In genomic region chr11:72861236-72861635, GRCm38 (mm10) we compare ENCODE assay signal across 29 mouse cellular contexts.
A peak's percentile ranks its signal among the peaks of the same experiment; 100 is the strongest.
DNase-seq lines count a peak whose midpoint lies in the region; ATAC-seq and TF ChIP-seq lines count a peak whose summit lies in the region.
"Had no signal": no experiment of that assay in that cellular context is flagged by ENCODE, and none has a peak within 500 bp of the region (broad histone marks: within the 10 kb centered on the region; RNA-seq: fewer than 3 reads in every experiment).

No protein-coding gene starts in this region.

- TF ChIP-seq CTCF in layer of hippocampus, adult 2 months (conservative IDR thresholded peaks at IDR 0.05), result no peak

- H3K4me3 ChIP-seq in layer of hippocampus, adult 2 months, result no peak overlapping the region
- H3K4me3 ChIP-seq: embryonic facial prominence, embryonic 12.5 days; embryonic facial prominence, embryonic 15.5 days; gastrocnemius, adult 2 months; heart, embryonic 12.5 days; heart, embryonic 15.5 days had no signal

- peak; percentile 97 for ATAC-seq in frontal cortex, adult (ENCODE audit: low TSS enrichment)
- ATAC-seq: activated CD4-positive, CD25-positive, alpha-beta regulatory T cell, adult 4 months; forebrain, embryonic 14.5 days; forebrain, postnatal 0 days; hindbrain, postnatal 0 days; inflammation-experienced regulatory T-cells, adult 6 months had no signal

- H3K27ac ChIP-seq in layer of hippocampus, adult 2 months, result no peak overlapping the region; the same call in 1 of the 2 replicates
- H3K27ac ChIP-seq: embryonic facial prominence, embryonic 12.5 days; embryonic facial prominence, embryonic 15.5 days; gastrocnemius, adult 2 months; heart, embryonic 15.5 days; hindbrain, embryonic 14.5 days; hindbrain, postnatal 0 days had no signal

- no peak for DNase-seq in frontal cortex, postnatal 10 days (ENCODE audit: low spot score in 2 of 2)
- peak; percentile 15 for DNase-seq in heart, adult 11 months
- no peak for DNase-seq in heart, postnatal 25 days (ENCODE audit: low spot score)
- DNase-seq in layer of hippocampus, adult 2 months (ENCODE audit: low spot score in 2 of 2), result peak; percentile 16 to 21
- no peak for DNase-seq in layer of hippocampus, adult 9-10 months (ENCODE audit: low spot score)
- DNase-seq in right cerebral cortex, adult 18-20 months, result peak; percentile 55
- DNase-seq in right cerebral cortex, postnatal 25 days, result no peak
- DNase-seq: adrenal gland, postnatal 10 days; adrenal gland, postnatal 36 days; cerebellum, adult 11 months; cerebellum, adult 2 months; cerebellum, adult 9-11 months; cerebellum, postnatal 25 days; forebrain, postnatal 0 days; gastrocnemius, adult 2 months; gastrocnemius, postnatal 14 days; heart, adult 18-20 months; heart, postnatal 10 days; heart, postnatal 4 days had no signal

- intact Hi-C loops in heart, postnatal 25 days (cut with DNase I), result no loop called here

Comparison
In these comparisons a context has a peak if more than half of its experiments do, and no peak if none do; other contexts are left out.
1. DNase-seq: peak in heart, adult 11 months (single experiment), layer of hippocampus, adult 2 months (2 of 2) and right cerebral cortex, adult 18-20 months (single experiment); none in frontal cortex, postnatal 10 days (0 of 2), heart, postnatal 25 days (single experiment), layer of hippocampus, adult 9-10 months (single experiment) and right cerebral cortex, postnatal 25 days (single experiment).